Mouse (Mus musculus) heart, adult 2 months (tissue): Measurements from ENCODE around the gene Shisal2b.

Source experiments
- EP300 ChIP-seq: fragments of 200-500 bp; IDR thresholded peaks from 2 replicates; pipeline ENCODE4 v1.6.1; 2011; ENCODE audit warnings: low read depth, low read length, control low read depth; ENCODE audit not compliant: insufficient read depth
- POLR2A ChIP-seq: fragments of 200-500 bp; IDR thresholded peaks from 2 replicates; pipeline ENCODE4 v1.6.1; 2011; ENCODE audit warnings: mild to moderate bottlenecking, low read depth, low read length, control low read depth; ENCODE audit not compliant: insufficient read depth

DNA sequence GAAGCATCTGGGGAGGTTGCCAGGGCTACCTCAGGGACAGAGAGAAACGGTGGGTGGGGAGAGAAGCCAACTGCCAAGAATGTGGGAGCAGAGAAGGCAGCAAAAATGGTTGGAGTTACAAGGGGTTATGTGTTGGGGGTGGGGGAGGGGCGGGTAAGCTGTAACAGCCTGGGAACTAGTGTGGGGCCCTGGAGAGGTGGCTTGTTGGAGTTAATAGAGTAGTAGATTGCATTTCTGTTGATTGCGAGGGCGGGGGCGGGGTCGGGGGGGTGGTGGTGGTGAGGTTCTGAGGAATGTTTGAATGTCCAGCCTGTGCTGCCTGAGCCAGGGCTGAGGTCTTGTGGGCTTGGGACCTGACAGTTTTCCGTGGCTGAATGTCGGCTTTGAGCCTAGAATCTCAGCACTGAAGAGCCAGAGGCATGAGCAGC is 41.3 kb downstream of the Shisal2b start:
- TF ChIP-seq EP300: no peak
- TF ChIP-seq POLR2A: no peak
